Mouse (Mus musculus) heart, embryonic 14.5 days (tissue): Measurements from ENCODE around the gene Prr19. TPM values are rescaled to one million over a fixed set of nuclear protein-coding genes. Genes with fewer than 3 reads are reported as not detected.

Experiments
- ATAC-seq: fragments of 200-750 bp; cut with Nextera tagmentation; 2 replicates; pipeline ENCODE4 v1.8.0; 2017; ENCODE audit warnings: low read depth, moderate TSS enrichment; ENCODE audit not compliant: insufficient number of reproducible peaks, insufficient read depth, low FRiP score
- H3K27ac ChIP-seq, 2 experiments: fragments of 200-500 bp in 1 of 2; fragments of 300-500 bp in 1 of 2; sonication (generic) in 1 of 2; replicated peaks in 1 of 2; 2 replicates each; pipeline ENCODE4 v1.5.1; 2012 to 2014; ENCODE audit warnings: low read depth in 2 of 2, low read length in 2 of 2, control low read depth in 1 of 2, mild to moderate bottlenecking in 1 of 2, mixed read lengths in 1 of 2; ENCODE audit not compliant: control insufficient read depth in 1 of 2, insufficient read depth in 1 of 2
- H3K27me3 ChIP-seq: fragments of 300-500 bp; sonication (generic); 2 replicates; pipeline ENCODE4 v1.6.1; 2014; ENCODE audit warnings: mild to moderate bottlenecking, low read length, control low read depth; ENCODE audit not compliant: control insufficient read depth, insufficient read depth
- H3K36me3 ChIP-seq: fragments of 300-500 bp; sonication (generic); 2 replicates; pipeline ENCODE4 v1.6.1; 2014; ENCODE audit warnings: mild to moderate bottlenecking, control low read depth, low read length, mixed read lengths; ENCODE audit not compliant: control insufficient read depth, insufficient read depth
- H3K4me1 ChIP-seq, 2 experiments: fragments of 200-500 bp in 1 of 2; fragments of 300-500 bp in 1 of 2; sonication (generic) in 1 of 2; 2 replicates each; pipeline ENCODE4 v1.6.1; 2012 to 2014; ENCODE audit warnings: low read length in 2 of 2, control low read depth in 1 of 2, mixed read lengths in 1 of 2; ENCODE audit not compliant: control insufficient read depth in 2 of 2, insufficient read depth in 2 of 2
- H3K4me2 ChIP-seq: fragments of 300-500 bp; sonication (generic); 2 replicates; pipeline ENCODE4 v1.6.1; 2014; ENCODE audit warnings: mild to moderate bottlenecking, low read length
- H3K4me3 ChIP-seq, 2 experiments: fragments of 200-500 bp in 1 of 2; fragments of 300-500 bp in 1 of 2; sonication (generic) in 1 of 2; 2 replicates each; pipeline ENCODE4 v1.5.1; 2012 to 2014; ENCODE audit warnings: low read length in 2 of 2, mild to moderate bottlenecking in 2 of 2, control low read depth in 1 of 2, low read depth in 1 of 2, moderate library complexity in 1 of 2; ENCODE audit not compliant: control insufficient read depth in 1 of 2, insufficient read depth in 1 of 2
- H3K9ac ChIP-seq: fragments of 300-500 bp; sonication (generic); 2 replicates; pipeline ENCODE4 v1.6.1; 2014; ENCODE audit warnings: mild to moderate bottlenecking, low read length
- H3K9me3 ChIP-seq: fragments of 300-500 bp; sonication (generic); 2 replicates; pipeline ENCODE4 v1.6.1; 2016; ENCODE audit warnings: low read length, control low read depth; ENCODE audit not compliant: control insufficient read depth
- WGBS: fragments of 180-500 bp; shearing (Covaris S2); extraction: QIAGEN DNeasy Blood & Tissue Kit; methylation state at CpG from one replicate; pipeline ENCODE4 v1.1.7; 2014; 5-methylcytosine and 5-hydroxymethylcytosine counted together
- polyA plus RNA-seq: library from polyadenylated mRNA; unstranded; fragments of >200 nt; fragmentation: Nextera tagmentation; extraction: Ambion mirVana; gene quantifications from 2 replicates; pipeline ENCODE4 v1.2.1, GENCODE M21; 2014

Gene Prr19
- polyA plus RNA-seq, 1 experiment from 2014 or later, result not detected

- Histone ChIP-seq H3K4me1 (peaks cover 5 to 25% of the 10 kb centered on the region in 2 experiments; a peak in 3 of 4 replicates), H3K4me2 (peak overlapping the region; percentile 92), H3K36me3 (peaks cover 41% of the 10 kb centered on the region), H3K9me3 (no peaks in the 10 kb centered on the region), H3K27me3 (no peaks in the 10 kb centered on the region), H3K27ac (peak overlapping the region; percentile 81 to 84), H3K9ac (peak overlapping the region; percentile 75), H3K4me3 (peak overlapping the region; percentile 81 to 82)
- ATAC-seq, result peak; percentile 5; the same call in 1 of the 2 replicates
- 1% methylated on average over 21 of the region's 21 CpGs for WGBS
Observed at GRCm38 (mm10) chr7:25296945-25297453, 4.2 kb upstream of the Prr19 start.

GRCm38 (mm10) chr7:25297454-25298325 is 3.5 kb upstream of the Prr19 start, which contains the start of gene Pafah1b3:
Gene Pafah1b3 (minus strand): TSS chr7:25297986.
- Histone ChIP-seq H3K4me1 (peaks cover 5 to 25% of the 10 kb centered on the region in 2 experiments; a peak in 3 of 4 replicates), H3K4me2 (peak within 1 kb of the TSS; percentile 92), H3K36me3 (peaks cover 34% of the 10 kb centered on the region), H3K4me3 (peak within 1 kb of the TSS; percentile 81 to 82), H3K9ac (peak within 1 kb of the TSS; percentile 75), H3K27ac (peak within 1 kb of the TSS; percentile 81 to 84), H3K9me3 (no peaks in the 10 kb centered on the region), H3K27me3 (no peaks in the 10 kb centered on the region)
- under 1% methylated on average over 52 of the region's 52 CpGs for WGBS
- ATAC-seq, result peak; percentile 84

- peaks cover 16% of the 10 kb centered on the region for H3K27me3 ChIP-seq
- ATAC-seq, result no peak
- H3K27ac ChIP-seq, result no peak overlapping the region
- 45% methylated on average over 9 of the region's 9 CpGs for WGBS
- no peak overlapping the region for H3K4me3 ChIP-seq
- peaks cover 0 to 13% of the 10 kb centered on the region in 2 experiments; a peak in 3 of 4 replicates for H3K4me1 ChIP-seq
- no peaks in the 10 kb centered on the region for H3K36me3 ChIP-seq
- no peak overlapping the region for H3K9ac ChIP-seq
- H3K4me2 ChIP-seq, result no peak overlapping the region
- H3K9me3 ChIP-seq, result no peaks in the 10 kb centered on the region
Observed at GRCm38 (mm10) chr7:25303003-25303684, 1.9 kb downstream of the Prr19 start.

- no peak overlapping the region for H3K4me2 ChIP-seq
- H3K9me3 ChIP-seq, result no peaks in the 10 kb centered on the region
- H3K27ac ChIP-seq, result no peak overlapping the region
- peaks cover 21% of the 10 kb centered on the region for H3K27me3 ChIP-seq
- no peak overlapping the region for H3K4me3 ChIP-seq
- H3K4me1 ChIP-seq, result peaks cover 0 to 8% of the 10 kb centered on the region in 2 experiments; a peak in 3 of 4 replicates
- ATAC-seq, result no peak
- H3K9ac ChIP-seq, result no peak overlapping the region
- H3K36me3 ChIP-seq, result no peaks in the 10 kb centered on the region
- 64% methylated on average over 3 of the region's 3 CpGs for WGBS
Observed at GRCm38 (mm10) chr7:25303685-25304006, 2.4 kb downstream of the Prr19 start.

- Histone ChIP-seq H3K4me2 (peak overlapping the region; percentile 87), H3K4me3 (peak overlapping the region; percentile 50 to 55), H3K27ac (no peak overlapping the region), H3K27me3 (peaks cover 34% of the 10 kb centered on the region), H3K9me3 (no peaks in the 10 kb centered on the region), H3K36me3 (no peaks in the 10 kb centered on the region), H3K4me1 (peaks cover 0 to 8% of the 10 kb centered on the region in 2 experiments; a peak in 3 of 4 replicates), H3K9ac (no peak overlapping the region)
- 0% methylated on average over 2 of the region's 2 CpGs for WGBS
- no peak for ATAC-seq
Observed at GRCm38 (mm10) chr7:25305481-25305880, 4.3 kb downstream of the Prr19 start.

GRCm38 (mm10) chr7:25305956-25306613 is 4.9 kb downstream of the Prr19 start, which contains the start of gene Tmem145:
Gene Tmem145 (plus strand): TSS chr7:25306106.
- ATAC-seq, result no peak
- H3K4me2 ChIP-seq, result peak within 1 kb of the TSS; percentile 87
- H3K9me3 ChIP-seq, result no peaks in the 10 kb centered on the region
- peak within 1 kb of the TSS; percentile 50 to 55 for H3K4me3 ChIP-seq
- H3K27me3 ChIP-seq, result peaks cover 36% of the 10 kb centered on the region
- 0% methylated on average over 42 of the region's 47 CpGs for WGBS
- no peak within 1 kb of the TSS for H3K9ac ChIP-seq
- H3K27ac ChIP-seq, result no peak within 1 kb of the TSS
- peaks cover 0 to 8% of the 10 kb centered on the region in 2 experiments; a peak in 3 of 4 replicates for H3K4me1 ChIP-seq
- no peaks in the 10 kb centered on the region for H3K36me3 ChIP-seq

- H3K4me2 ChIP-seq, result no peak overlapping the region
- no peaks in the 10 kb centered on the region for H3K9me3 ChIP-seq
- H3K4me3 ChIP-seq, result no peak overlapping the region
- ATAC-seq, result no peak
- H3K27ac ChIP-seq, result no peak overlapping the region
- no peak overlapping the region for H3K9ac ChIP-seq
- peaks cover 41% of the 10 kb centered on the region for H3K27me3 ChIP-seq
- 51% methylated on average over 2 of the region's 2 CpGs for WGBS
- peaks cover 0 to 8% of the 10 kb centered on the region in 2 experiments; a peak in 3 of 4 replicates for H3K4me1 ChIP-seq
- no peaks in the 10 kb centered on the region for H3K36me3 ChIP-seq
Observed at GRCm38 (mm10) chr7:25306614-25306996, 5.4 kb downstream of the Prr19 start.
